Mouse (Mus musculus): ENCODE results near the gene Rcn1.

DNA sequence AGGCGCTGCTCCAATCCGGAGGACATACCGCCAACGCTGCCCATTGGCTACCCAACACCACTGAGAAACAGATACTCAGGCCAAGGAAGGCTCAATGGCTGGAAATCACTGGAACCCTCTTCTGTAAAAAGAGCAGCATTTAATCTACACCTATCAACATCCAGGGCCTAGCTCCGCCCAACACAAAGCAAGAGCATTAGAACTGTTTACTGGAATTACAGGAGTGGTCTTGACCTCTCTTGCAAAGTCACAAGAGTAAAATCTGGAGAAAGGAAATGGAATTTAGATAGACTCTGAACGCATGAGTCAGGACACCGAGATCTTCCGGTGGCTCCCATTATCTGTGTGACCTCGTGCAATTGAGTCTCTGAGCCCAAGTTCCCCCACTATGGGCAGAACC lies 3.1 kb downstream of the Rcn1 start:
- TF ChIP-seq CTCF (IDR thresholded peaks at IDR 0.05; ENCODE audit: extremely low read depth, insufficient read length, insufficient replicate concordance, low read depth, low read length) (no peak), POLR2A (IDR thresholded peaks at IDR 0.05; ENCODE audit: low read depth, low read length) (no peak)
